Mouse (Mus musculus) cerebellum, adult 18-20 months (tissue): ENCODE data around the gene Gdf9.
A peak's percentile ranks its signal among the peaks of the same experiment; 100 is the strongest.

Experiments
- DNase-seq, 2 experiments: peaks; one replicate each; pipeline ENCODE4 v3.0.0; 2021

The Gdf9 gene

DNA sequence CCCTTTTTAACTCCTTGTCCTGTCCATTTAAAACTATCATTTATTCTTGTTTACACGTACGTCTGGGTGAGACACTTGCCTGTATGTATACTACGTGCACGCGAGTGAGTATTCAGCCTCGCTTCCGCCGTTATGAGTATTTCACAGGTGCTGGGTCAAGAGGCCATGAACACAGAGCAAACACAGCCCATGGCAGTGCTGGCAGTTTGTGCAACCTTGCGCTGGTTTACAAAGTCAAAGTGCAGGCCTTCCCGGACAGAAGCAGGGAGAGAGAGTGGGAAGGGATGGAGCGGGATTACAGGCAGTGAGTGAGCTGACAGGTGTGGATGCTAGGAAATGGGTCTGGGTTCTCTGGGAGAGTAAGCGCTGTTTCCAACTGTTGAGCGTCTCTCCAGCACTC lies 15.4 kb downstream of the Gdf9 start:
- DNase-seq, result no peak

DNA sequence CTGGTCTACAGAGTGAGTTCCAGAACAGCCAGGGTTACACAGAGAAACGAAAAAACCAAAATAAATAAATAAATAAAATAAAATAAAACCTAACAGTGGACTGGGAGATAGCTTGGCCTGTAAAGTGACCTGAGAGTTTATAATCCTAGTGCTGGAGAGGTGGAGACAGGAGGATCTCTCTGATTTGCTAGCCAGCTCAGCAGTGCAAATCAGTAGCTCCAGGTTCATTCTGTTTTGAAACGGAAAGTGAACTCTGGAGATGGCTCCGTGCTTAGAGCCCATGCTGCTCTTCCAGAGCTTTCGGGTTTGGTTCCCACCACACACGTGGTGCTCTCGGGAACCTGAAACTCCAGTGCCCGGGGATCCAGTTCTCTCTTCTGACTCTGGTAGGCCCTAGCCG lies 17.2 kb downstream of the Gdf9 start:
- no peak for DNase-seq

DNA sequence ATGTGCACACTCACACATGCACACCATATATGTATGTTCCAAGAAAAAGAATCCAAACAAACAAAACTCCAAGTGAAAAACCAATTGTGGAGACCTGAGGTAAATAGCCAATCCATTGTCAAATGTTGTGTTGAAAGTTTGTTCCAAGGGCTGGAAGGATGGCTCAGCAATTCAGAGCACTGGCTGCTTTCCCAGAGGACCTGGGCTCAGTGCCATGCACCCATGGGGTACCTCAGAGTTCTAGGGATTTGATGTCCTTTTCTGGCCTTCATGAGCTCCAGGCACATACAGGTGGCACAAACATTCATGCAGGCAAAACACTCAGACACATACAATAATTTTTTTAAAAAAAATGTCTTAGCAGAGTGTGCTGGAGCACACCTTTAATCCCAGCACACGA lies 17.7 kb downstream of the Gdf9 start:
- DNase-seq, result peak; percentile 93 to 96

DNA sequence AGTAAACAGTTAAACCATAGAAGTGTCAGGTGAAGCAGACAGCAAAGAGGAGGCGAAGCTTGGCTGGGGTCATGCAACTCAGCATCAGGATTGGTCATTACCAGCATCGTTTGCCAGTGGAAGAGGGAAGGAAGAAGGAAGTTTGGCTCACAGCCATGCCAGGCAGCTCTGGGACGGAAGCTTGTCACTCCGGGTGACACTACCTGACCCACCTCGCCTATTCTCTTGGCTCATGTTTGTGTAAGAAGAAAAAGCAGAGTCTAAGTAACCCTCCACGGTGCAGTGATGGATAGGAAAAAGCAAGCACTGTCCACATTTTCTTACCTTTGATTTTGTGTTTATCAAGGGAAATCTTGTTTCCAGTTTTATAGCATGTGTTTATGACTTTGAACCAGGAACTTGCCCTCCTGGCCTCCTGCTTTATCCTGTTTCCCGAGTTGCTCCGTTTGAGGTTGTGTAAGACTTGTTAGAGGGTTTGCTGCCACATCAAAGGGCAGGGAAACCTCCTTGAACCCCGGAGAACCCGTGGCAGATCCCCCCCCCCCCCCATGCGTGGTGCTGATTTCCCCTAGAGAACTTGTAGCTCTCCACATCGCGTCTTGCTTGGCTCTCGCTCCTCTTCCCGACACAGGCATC lies 19.4 kb downstream of the Gdf9 start:
- no peak for DNase-seq

DNA sequence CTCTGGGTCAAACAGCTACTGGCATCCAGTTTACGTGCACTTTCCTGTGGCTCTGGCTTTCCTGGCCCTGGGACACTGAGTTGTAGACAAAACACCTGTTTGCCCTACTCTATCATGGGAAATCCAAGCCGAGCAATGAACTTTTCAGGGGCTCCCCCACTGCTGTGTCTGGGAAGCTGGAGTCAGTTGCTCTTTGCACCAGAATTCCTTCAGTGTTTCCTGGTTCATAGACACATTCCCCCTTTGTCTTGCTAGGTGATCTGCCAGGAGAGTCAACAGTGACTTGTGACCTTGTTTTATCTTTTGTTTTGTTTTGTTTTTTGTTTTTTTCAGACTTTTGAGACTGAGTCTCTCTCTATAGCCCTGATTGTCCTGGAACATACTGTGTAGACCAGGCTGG lies 20.5 kb downstream of the Gdf9 start:
- no peak for DNase-seq

DNA sequence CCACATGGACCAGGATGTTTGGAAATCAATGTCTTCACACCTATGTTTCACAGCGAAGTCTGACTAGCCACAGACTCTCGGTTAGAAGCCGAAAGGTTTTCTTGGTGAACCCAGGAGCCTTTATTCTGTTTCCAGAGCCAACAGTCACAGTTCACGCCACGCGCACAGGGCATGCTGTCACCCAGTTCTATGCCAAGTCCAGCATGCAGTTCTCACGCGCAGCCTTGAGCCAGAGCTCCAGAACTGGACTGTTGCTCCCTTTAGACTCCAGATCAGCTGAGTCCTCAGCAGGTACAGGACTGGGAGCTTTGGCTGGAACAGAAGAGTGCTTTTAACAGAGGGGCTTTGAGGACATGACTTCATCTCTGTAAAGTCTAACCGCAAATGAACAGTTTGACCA lies 21.6 kb downstream of the Gdf9 start:
- DNase-seq, result peak; percentile 59 to 67

DNA sequence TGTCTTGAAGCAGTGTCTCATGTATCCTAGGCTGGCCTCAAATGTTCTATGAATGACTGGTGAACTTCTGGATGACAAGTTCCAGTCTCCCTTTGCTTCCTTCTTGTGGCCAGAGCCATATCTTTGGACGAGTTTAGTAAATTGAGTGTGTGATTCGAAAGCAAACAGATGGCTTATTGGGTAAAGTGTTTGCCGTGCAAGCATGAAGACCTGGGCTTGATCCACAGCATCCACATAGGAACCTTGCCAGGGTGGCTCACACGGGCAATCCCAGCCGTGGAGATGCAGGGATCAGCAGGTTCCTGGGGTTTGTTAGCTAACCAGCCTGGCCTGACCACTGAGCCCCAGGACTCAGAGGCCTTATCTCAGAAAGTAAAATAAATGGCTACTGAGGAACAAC lies 22.2 kb downstream of the Gdf9 start:
- DNase-seq, result no peak

DNA sequence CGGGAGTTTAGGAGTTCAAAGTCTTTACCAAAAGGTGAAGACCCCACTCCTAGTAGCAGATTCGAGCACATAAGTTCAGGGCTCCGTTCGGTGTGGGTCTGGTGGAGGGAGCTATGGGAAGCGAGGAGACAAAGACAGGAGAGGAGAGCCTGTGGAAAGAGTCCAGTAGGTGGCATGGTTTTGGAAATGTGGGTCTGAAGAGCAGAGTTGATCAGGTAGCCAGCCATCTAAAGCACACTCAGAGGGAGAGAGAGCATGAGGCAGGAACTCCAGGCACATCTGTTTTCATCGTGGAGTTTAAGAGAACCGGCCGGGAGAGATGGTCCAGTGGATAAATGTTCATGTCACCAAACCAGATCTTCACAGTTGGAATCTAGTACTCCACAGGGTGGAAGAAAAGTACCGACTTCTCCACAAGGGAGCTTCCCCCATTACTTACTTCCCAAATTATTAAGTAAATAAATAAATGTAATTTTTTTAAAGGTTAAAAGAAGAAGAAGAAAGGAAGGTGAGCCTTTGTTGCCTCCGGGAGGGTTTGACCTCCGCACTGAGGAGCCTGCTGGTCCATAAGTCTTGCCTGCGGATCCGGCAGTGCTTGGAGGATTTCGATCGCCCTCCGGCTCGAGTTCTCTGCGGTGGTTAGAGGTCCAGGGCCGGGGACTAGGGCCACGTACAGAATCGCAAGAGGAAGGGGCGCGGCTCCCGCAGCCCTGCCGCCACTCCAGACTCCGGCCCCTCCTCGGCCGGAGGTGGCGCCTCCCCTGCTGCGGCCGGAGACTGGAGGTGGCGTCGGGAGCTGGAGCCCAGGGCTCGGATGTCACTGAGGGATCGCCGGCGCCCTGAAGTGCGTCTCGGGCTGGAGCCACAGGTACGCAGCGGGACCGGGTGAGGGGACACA lies 25.9 kb downstream of the Gdf9 start, which contains the start of the genes Gm10447 and Shroom1:
Gm10447 (minus strand) TSS at position 637 of the 898 bp plus-strand sequence.
Shroom1 (plus strand) TSS at position 732 of the 898 bp plus-strand sequence.
- DNase-seq, result peak; percentile 60 to 77

DNA sequence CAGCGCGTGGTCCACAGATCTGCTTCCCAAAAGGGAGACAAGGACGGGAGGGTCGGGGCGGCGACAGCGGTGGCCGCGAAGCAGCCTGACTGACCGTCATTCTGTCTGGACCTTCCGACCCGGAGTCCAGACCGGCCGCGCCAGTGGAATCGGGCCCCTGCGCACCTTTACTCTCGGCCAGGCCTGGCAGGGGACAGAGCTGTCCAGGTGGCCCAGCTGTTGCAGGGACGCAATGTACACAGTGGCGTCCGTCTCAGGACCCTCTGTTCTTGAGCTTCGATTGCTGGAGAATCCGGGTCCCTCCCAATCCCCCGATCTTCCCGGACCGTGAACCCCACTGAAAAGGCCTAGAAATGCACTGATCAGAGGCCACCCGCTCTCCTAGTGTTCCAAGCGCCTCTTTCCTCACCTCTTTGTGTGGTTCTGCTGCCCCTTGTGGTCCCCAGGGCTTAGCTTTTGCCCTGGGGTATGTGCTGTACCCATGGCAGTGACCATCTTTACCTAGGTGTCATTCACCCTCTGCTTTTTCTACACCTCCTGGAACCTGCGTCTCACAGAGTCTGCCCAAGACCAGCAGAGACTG lies 26.6 kb downstream of the Gdf9 start:
- no peak for DNase-seq

DNA sequence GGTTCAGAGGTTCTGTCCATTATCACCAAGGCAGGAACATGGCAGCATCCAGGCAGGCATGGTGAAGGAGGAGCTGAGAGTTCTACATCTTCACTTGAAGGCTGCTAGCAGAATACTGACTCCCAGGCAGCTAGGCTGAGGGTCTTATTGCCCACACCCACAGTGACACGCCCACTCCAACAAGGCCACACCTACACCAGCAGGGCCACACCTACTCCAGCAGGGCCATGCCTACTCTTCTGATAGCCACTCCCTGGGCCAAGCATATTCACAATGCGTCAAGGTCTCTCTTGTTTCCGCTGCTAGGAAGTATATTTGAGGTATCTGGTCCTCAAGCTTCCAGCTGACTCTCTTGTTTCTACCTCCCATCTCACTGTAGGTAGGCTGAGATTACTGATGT lies 28.2 kb downstream of the Gdf9 start:
- no peak for DNase-seq

DNA sequence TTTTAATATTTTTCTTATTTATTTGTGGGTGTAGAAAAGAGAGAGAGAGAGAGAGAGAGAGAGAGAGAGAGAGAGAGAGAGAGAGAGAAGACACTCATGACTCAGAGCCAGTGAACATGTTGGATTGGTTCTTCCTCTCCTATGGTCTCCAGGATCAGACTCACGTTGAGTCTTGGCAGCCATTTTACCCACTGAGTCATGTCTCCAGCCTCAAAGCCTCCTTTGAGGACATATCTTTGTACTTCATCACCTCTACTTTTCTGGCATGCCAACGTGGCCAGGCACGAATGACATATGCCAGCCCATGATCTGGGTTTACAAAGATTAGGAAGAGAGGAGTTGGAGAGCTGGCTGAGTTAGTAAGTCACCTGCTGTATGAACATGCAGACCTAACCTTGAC lies 29.4 kb downstream of the Gdf9 start:
- no peak for DNase-seq

DNA sequence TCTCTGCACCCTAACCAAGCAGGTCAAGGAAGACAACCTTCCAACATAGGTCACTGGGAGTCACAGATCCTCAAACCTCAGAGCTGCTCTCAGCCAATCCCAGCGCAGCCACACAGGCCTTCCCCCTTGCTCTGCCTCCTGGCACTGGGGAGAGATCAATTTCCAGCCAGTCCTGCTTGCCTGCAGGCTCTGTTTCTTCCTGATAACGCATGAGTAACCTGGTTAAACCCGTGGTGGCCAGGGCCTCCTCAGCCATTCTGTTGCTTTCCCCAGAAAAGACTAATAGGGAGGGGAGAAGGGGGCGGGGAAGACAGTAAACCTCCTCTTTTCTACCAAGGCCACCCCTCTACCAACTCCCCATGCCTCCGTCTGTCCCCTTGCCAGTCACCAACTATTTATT lies 30.9 kb downstream of the Gdf9 start:
- DNase-seq, result no peak

DNA sequence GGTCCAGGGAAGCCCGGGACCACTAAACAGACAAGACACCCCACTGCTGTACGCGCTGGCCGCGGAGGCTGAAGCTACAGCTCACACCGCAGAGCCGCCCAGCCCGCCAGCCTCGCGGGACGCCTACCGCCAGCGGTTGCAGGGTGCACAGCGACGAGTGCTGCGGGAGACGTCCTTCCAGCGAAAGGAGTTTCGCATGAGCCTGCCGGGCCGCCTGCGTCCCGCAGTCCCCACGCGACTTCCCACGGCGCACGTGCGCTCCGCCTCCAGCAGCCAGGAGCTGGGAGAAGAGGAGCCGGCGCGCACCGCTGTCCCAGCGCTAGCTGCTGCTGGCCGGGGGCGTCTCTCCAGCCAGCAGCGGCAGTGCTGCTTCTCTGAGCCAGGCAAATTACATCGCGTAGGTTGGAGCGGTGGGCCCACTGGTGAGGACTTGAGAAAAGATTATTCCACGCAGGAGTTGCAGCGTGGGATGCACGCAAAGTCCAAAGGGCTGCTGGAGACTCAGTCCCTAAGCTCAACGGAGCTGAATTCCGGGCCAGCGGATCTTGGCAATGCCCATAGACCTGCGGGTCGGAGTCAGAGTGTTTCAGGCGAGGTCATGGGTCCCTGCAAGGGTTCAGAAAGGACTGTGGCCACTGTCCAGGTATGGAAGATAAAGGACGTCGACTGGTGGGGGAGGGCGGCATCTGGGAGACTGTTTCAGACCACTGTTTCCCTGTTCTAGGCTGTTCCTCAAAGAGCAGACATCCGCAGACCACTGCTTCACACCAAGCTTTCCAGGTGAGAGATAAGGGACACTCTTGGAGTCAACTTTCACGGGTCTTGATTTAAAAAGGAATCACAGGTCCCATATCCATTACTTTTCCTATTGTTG lies 33.0 kb downstream of the Gdf9 start:
- DNase-seq, result peak in 1 of 2 experiments; percentile 43

DNA sequence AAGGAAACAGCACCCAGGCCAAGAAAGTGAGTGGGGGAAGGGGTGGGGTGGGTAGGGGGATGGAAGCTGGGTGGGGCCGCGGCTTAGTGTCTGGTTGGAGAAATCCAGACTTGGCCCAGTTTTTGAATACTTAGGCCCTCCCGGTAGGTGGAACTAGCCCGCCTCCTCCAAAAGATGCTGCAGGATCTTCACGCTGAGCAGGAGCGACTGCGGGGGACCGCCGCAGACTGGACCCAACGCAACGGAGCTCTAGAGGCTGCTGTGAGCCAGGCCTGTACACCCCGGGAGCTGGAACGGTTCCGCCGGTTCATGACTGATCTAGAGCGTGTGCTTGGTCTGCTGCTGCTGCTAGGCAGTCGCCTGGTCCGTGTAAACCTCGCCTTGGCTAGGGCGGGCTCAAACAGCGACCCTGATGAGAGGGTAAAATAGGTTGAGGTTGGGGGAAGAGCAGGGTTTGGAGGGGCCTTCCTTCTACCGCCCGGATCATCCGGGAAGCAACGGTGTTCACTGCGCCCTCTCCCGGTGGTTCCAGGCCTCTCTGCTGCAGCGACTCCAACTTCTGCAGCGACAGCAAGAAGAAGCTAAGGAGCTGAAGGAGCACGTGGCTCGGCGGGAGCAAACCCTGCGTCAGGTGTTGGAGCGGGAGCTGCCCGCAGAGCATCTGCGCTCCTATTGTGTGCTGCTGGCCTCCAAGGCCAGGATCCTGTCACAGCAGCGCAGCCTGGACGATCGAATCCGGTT lies 35.6 kb downstream of the Gdf9 start:
- peak; percentile 92 for DNase-seq

DNA sequence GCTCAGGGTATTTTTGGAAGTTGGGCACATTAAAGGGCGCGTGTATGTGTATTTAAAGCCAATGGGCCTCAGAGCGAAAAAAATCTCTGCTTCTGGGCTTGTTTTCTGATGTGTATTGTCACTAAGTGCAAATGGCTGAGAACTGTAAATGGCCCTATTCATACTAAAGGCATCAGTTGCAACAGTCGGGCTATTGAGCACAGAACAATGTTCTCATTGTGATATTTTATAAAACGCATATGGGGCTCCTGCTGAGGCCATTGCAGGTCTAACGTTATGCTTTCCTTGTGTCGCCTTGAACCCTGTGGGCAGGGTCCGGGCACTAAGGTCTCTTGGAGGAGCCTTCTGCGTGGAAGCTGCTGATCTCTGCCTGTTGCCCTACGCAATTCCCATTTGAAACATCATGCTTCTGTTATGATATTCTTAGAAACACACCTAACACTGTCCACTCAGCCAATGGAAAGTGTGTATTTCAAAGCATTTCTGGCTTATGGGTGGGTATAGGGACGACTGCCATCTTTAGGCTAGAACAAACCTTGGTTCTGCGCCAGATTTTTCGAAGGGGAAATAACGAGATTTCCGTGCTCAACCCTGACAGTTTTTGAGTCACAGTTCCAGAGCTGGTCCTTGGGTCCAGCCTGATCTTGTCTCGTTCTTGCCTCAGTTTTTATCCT lies 38.6 kb downstream of the Gdf9 start:
- DNase-seq, result no peak

DNA sequence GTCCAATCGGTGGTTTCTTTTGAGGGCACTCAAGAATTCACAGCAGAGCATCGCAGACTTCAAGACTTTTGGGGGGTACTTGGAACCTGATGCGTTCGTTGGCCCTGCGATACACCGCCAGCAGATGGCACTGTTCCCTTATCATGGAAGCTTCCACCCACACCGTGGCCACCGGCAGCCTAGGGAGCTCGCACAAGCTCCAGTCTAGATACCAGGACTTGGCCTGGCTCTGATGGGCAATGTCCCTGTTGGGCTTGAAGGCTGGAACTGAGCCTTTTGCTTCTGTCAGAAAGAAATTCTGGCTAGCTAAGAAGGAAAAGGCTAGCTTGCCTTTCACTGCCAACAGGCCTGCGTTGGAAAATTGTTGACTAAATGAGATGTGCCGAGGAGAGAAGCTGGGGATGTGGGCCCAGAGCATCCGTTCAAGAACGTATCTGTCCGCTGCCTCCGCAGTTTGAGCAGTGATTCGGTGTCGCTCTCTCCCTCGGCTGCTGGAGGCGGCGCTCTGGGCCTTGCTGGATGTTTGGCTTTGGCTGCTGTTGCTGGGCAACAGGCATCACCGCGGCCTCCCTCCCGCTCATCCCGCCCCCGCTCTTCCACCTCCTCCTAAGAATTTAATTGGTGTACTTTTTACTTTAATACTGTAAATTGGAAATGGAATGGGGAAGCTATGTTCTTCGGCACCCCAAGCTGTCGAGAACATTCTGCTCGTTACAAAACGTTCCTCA lies 39.3 kb downstream of the Gdf9 start, which contains the start of gene Gm9837:
Gm9837 (minus strand) TSS at position 512 of the 728 bp plus-strand sequence.
- peak; percentile 95 to 96 for DNase-seq

DNA sequence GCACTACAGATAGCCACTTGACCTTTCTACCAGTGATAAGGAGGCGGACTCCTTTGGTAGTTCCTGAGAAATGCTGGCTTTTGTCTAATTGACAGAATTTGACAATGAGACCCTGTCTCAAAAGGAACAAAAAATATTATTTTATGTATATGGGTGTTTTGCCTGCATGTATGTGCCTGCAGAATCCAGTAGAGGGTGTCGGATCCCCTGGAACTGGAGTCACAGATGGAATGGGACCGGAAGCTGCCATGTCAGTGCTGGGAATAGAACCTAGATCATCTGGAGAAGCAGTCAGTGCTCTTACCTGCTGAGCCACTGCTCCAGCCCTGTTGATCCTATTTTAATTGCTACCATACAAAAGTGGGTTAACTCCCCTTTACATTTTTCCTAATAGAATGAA lies 41.9 kb downstream of the Gdf9 start:
- no peak for DNase-seq

DNA sequence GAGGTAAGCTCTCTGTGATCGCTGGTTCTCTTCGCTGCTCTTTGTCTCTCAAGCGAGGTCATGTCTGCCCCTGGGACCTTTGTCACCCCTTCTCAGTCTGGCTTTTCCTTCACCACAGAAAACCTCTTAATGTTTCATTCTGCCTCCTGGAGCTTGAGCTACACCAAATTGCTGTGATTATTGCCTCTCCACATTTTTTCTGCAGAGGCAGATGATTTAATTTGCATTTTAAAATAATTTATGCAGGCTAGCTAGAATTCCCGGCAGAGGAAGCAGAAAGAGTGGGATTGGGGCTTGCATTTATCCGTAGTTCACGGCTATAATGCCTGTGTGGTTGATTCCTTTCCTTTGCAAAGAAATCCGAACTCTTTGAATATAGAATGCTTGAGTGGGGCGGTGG lies 44.8 kb downstream of the Gdf9 start:
- no peak for DNase-seq

DNA sequence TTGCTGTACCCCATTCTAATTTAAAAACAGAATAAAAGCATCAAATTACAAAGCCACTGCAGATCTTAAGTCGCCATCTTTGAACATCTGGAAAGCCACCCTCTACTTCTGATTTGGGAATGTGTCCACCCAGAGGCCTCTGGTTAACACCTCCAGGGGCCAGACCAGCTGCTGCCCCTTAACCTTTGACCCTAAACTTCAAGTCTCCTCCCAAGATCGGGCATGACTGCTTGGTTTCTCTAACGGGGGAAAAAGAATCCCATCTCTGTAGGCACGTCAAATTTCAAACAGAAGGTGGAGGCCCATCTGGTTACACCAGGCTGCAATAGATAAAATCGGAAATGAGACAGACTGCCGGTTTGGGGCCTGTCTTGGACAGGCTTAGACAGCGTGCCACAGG lies 47.0 kb downstream of the Gdf9 start:
- DNase-seq, result no peak

DNA sequence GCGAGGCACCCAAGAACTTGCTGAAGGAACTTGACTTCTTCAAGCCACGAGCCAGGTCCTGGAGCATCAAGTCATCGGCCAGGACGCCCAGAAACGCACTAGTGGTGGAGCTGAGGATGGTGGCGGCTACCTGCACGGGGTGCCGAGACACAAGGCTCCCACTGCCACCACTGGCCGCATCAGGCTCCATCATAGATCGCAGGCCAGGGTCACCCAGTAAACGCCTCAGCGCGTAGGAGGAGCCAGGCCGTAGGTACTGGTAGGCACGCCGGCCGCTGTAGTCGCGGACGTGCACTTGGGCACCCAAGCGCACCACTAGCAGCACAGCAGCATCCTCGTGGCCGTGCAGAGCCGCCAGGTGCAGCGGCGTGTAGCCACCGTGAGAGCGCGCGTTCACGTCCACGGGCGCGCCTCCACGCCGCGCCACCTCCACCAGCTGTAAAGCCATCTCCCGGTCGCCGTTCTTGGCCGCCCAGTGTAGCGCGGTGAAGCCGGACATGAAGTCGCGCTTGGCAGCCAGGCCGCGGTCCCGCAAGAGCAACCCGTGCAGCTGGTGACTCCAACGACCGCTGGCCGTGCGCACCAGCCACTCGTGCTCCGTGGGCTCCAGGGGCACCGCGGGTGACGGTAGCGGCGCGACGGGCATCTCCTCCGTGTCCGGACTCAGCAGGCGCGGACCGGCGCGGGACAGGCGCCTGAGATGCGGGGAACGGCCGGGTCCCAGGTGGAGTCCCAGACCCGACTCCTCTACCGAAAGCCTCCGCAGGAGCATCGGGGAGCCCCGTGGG lies 47.8 kb downstream of the Gdf9 start:
- peak; percentile 51 to 73 for DNase-seq
